Mouse (Mus musculus): ENCODE measurements around the gene Rgs3. TPM values are rescaled to one million over a fixed set of nuclear protein-coding genes. Genes with fewer than 3 reads are reported as not detected.
A peak's percentile ranks its signal among the peaks of the same experiment; 100 is the strongest.

The Rgs3 gene
- polyA plus RNA-seq, 1 experiment from 2014 or later, result 65.3 TPM

- H3K4me3 ChIP-seq, result peak overlapping the region; percentile 63
These were observed 115.7 kb downstream of the Rgs3 start for GRCm38 (mm10) chr4:62675394-62675793.

GRCm38 (mm10) chr4:62677047-62677737 is 117.5 kb downstream of the Rgs3 start:
- H3K4me3 ChIP-seq, result peak overlapping the region; percentile 63
- H3K27me3 ChIP-seq, result no peaks in the 10 kb centered on the region
- ATAC-seq (ENCODE audit: low FRiP score), result no peak
- H3K9me3 ChIP-seq, result no peaks in the 10 kb centered on the region
- 56% methylated on average over 10 of the region's 10 CpGs for WGBS
- peaks cover 12% of the 10 kb centered on the region for H3K36me3 ChIP-seq
- peak overlapping the region; percentile 67 for H3K4me2 ChIP-seq
- H3K4me1 ChIP-seq (replicated peaks), result peaks cover 75% of the 10 kb centered on the region
- no peak overlapping the region for H3K27ac ChIP-seq
- peak overlapping the region; percentile 85 for H3K9ac ChIP-seq

More at GRCm38 (mm10) chr4:62675394-62675793, 115.7 kb downstream of the Rgs3 start:
- Histone ChIP-seq H3K4me2 (peak overlapping the region; percentile 67), H3K27me3 (no peaks in the 10 kb centered on the region), H3K4me1 (replicated peaks) (peaks cover 57% of the 10 kb centered on the region), H3K36me3 (0 out of 2 replicates have a peak, but pooled peaks cover 2% of the 10 kb centered on the region), H3K9ac (peak overlapping the region; percentile 85), H3K27ac (peak overlapping the region; percentile 81; the same call in 1 of the 2 replicates), H3K9me3 (no peaks in the 10 kb centered on the region)
- no peak for ATAC-seq (ENCODE audit: low FRiP score)
- 81% methylated on average over 2 of the region's 2 CpGs for WGBS

DNA sequence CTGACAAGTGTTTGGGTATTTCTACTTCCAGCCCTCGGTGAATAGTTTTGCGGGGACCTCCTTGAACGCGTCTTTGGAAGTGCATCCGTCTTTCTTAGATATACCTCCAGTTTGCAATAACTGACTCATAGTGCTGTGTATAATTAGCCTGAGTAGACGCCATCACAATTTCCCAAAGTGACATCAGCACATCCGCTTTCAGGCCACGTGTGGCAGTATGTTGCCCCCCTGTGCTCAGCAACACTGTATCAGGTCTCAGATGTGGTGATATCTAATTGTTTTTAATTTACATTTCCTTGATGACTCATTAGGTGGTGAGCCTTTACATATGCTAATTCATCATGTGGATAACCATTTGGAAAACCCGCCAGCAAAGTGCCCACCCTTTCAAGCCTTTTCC is 119.5 kb downstream of the Rgs3 start:
- ATAC-seq (ENCODE audit: low FRiP score), result 0 out of 2 replicates have a peak, but pooled peaks have one; percentile 2
- H3K4me3 ChIP-seq, result no peak overlapping the region
- H3K36me3 ChIP-seq, result peaks cover 20% of the 10 kb centered on the region
- H3K4me2 ChIP-seq, result no peak overlapping the region
- no peaks in the 10 kb centered on the region for H3K27me3 ChIP-seq
- H3K4me1 ChIP-seq (replicated peaks), result peaks cover 77% of the 10 kb centered on the region
- H3K9ac ChIP-seq, result no peak overlapping the region
- H3K27ac ChIP-seq, result no peak overlapping the region
- WGBS, result 72% methylated on average over 9 of the region's 9 CpGs
- H3K9me3 ChIP-seq, result no peaks in the 10 kb centered on the region

- H3K4me1 ChIP-seq (replicated peaks), result peaks cover 77% of the 10 kb centered on the region
- 88% methylated on average over 11 of the region's 11 CpGs for WGBS
These were observed 121.8 kb downstream of the Rgs3 start for GRCm38 (mm10) chr4:62681467-62681866.

GRCm38 (mm10) chr4:62682371-62682770 is 122.7 kb downstream of the Rgs3 start:
- Histone ChIP-seq H3K27me3 (no peaks in the 10 kb centered on the region), H3K27ac (no peak overlapping the region), H3K4me2 (no peak overlapping the region), H3K4me3 (no peak overlapping the region), H3K4me1 (replicated peaks) (peaks cover 74% of the 10 kb centered on the region), H3K9me3 (no peaks in the 10 kb centered on the region), H3K9ac (no peak overlapping the region), H3K36me3 (peaks cover 20% of the 10 kb centered on the region)
- no peak for ATAC-seq (ENCODE audit: low FRiP score)
- 91% methylated on average over 8 of the region's 8 CpGs for WGBS

More at GRCm38 (mm10) chr4:62681467-62681866, 121.8 kb downstream of the Rgs3 start:
- no peaks in the 10 kb centered on the region for H3K27me3 ChIP-seq
- peaks cover 20% of the 10 kb centered on the region for H3K36me3 ChIP-seq
- no peak overlapping the region for H3K4me2 ChIP-seq
- H3K9me3 ChIP-seq, result no peaks in the 10 kb centered on the region
- no peak overlapping the region for H3K27ac ChIP-seq
- 0 out of 2 replicates have a peak overlapping the region, but pooled peaks have one; percentile 1 for H3K9ac ChIP-seq
- H3K4me3 ChIP-seq, result no peak overlapping the region
- ATAC-seq (ENCODE audit: low FRiP score), result no peak

DNA sequence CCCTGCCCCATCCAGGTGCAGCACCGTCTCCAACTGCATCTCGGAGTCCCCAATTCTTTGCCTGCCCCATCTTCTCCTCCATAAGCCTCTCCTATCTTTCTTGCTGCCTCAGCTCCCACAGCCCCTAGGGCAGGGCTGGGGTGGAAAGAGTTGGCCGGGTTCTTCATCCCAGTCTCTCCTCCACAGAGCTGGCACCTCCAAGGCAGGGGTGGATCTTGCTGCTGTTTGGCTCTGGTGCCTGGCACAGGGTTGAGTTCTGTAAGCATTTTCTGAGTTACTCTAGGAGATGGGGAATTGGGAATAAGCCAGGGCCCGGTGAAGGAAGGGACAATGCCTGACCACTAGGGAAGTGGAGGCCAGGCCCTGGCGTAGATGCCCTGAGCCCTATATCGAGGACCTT is 123.5 kb downstream of the Rgs3 start:
- H3K4me2 ChIP-seq, result no peak overlapping the region
- H3K9me3 ChIP-seq, result no peaks in the 10 kb centered on the region
- ATAC-seq (ENCODE audit: low FRiP score), result no peak
- whole genome bisulfite sequencing, result 91% methylated on average over 6 of the region's 6 CpGs
- no peak overlapping the region for H3K27ac ChIP-seq
- peaks cover 22% of the 10 kb centered on the region for H3K36me3 ChIP-seq
- H3K4me3 ChIP-seq, result no peak overlapping the region
- H3K9ac ChIP-seq, result 0 out of 2 replicates have a peak overlapping the region, but pooled peaks have one; percentile 24
- peaks cover 74% of the 10 kb centered on the region for H3K4me1 ChIP-seq (replicated peaks)
- no peaks in the 10 kb centered on the region for H3K27me3 ChIP-seq

- no peak overlapping the region for H3K4me2 ChIP-seq
- H3K27me3 ChIP-seq, result no peaks in the 10 kb centered on the region
- no peak overlapping the region; the same call in 1 of the 2 replicates for H3K27ac ChIP-seq
- H3K4me1 ChIP-seq (replicated peaks), result peaks cover 65% of the 10 kb centered on the region
- no peak overlapping the region for H3K4me3 ChIP-seq
- no peaks in the 10 kb centered on the region for H3K9me3 ChIP-seq
- H3K36me3 ChIP-seq, result peaks cover 24% of the 10 kb centered on the region
- H3K9ac ChIP-seq, result no peak overlapping the region
- no peak for ATAC-seq (ENCODE audit: low FRiP score)
- 89% methylated on average over 3 of the region's 3 CpGs for WGBS
These were observed 124.7 kb downstream of the Rgs3 start for GRCm38 (mm10) chr4:62684351-62684750.

DNA sequence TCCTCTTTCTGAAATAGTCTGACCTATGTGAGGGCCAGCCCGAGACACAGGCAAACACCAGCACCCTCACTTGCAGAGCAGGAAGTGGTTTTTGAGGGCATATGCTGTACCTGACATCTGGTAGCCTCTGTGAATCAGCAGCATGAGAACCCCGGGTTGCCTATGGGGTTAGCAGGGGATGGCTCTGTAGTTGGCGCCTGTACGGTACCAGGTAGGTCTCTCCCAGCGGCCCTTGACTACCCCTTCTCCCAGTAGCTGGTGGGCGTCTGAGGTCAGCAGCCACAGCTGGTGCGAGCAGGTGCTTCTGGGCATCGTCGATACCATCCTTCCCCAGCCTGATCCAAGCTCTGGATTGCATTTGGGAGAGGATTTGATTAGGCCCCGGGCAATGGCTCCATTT is 125.6 kb downstream of the Rgs3 start:
- Histone ChIP-seq H3K9ac (0 out of 2 replicates have a peak overlapping the region, but pooled peaks have one; percentile 39), H3K27ac (no peak overlapping the region; the same call in 1 of the 2 replicates), H3K9me3 (no peaks in the 10 kb centered on the region), H3K36me3 (peaks cover 23% of the 10 kb centered on the region), H3K27me3 (no peaks in the 10 kb centered on the region), H3K4me3 (no peak overlapping the region), H3K4me2 (no peak overlapping the region), H3K4me1 (replicated peaks) (peaks cover 62% of the 10 kb centered on the region)
- no peak for ATAC-seq (ENCODE audit: low FRiP score)
- WGBS, result 69% methylated on average over 10 of the region's 10 CpGs

GRCm38 (mm10) chr4:62686769-62687168 is 127.1 kb downstream of the Rgs3 start:
- Histone ChIP-seq H3K27ac (no peak overlapping the region), H3K9ac (no peak overlapping the region), H3K4me2 (no peak overlapping the region), H3K36me3 (peaks cover 27% of the 10 kb centered on the region), H3K4me1 (replicated peaks) (peaks cover 51% of the 10 kb centered on the region), H3K9me3 (no peaks in the 10 kb centered on the region), H3K4me3 (no peak overlapping the region), H3K27me3 (no peaks in the 10 kb centered on the region)
- WGBS, result 17% methylated on average over 1 of the region's 1 CpGs
- no peak for ATAC-seq (ENCODE audit: low FRiP score)

- H3K9me3 ChIP-seq, result no peaks in the 10 kb centered on the region
- no peak for ATAC-seq (ENCODE audit: low FRiP score)
- H3K27ac ChIP-seq, result no peak overlapping the region
- H3K36me3 ChIP-seq, result peaks cover 32% of the 10 kb centered on the region
- peaks cover 45% of the 10 kb centered on the region for H3K4me1 ChIP-seq (replicated peaks)
- H3K4me3 ChIP-seq, result no peak overlapping the region
- no peak overlapping the region for H3K9ac ChIP-seq
- 68% methylated on average over 5 of the region's 5 CpGs for WGBS
- no peaks in the 10 kb centered on the region for H3K27me3 ChIP-seq
- H3K4me2 ChIP-seq, result no peak overlapping the region
These were observed 128.5 kb downstream of the Rgs3 start for GRCm38 (mm10) chr4:62688142-62688541.

GRCm38 (mm10) chr4:62690997-62691396 is 131.3 kb downstream of the Rgs3 start:
- no peak overlapping the region for H3K9ac ChIP-seq
- WGBS, result 81% methylated on average over 4 of the region's 4 CpGs
- no peak for ATAC-seq (ENCODE audit: low FRiP score)
- H3K4me2 ChIP-seq, result no peak overlapping the region
- H3K27me3 ChIP-seq, result no peaks in the 10 kb centered on the region
- H3K27ac ChIP-seq, result no peak overlapping the region
- no peak overlapping the region for H3K4me3 ChIP-seq
- peaks cover 46% of the 10 kb centered on the region for H3K36me3 ChIP-seq
- peaks cover 53% of the 10 kb centered on the region for H3K4me1 ChIP-seq (replicated peaks)
- H3K9me3 ChIP-seq, result no peaks in the 10 kb centered on the region

DNA sequence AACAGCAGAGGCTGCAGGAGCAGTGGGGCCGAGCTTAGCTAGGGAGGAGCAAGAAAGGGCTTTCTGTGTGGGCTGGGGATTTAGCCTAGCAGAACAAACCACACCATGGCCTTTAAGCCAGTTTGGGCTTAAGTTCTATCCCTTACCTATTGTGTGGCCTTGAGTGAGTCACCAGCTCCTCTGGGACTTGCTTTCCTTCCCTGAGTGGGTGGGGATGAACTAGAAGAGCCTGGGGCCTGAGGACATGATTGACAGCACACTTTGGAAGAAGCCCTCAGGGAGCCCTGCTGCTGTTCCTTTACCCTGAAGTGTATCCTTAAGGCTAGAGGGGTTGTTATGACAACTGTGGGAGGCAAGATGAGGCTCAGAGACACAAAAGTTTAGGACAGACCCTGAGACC is 132.0 kb downstream of the Rgs3 start:
- H3K4me3 ChIP-seq, result no peak overlapping the region
- 0 out of 2 replicates have a peak overlapping the region, but pooled peaks have one; percentile 40 for H3K27ac ChIP-seq
- H3K4me1 ChIP-seq (replicated peaks), result peaks cover 53% of the 10 kb centered on the region
- H3K4me2 ChIP-seq, result no peak overlapping the region
- no peak overlapping the region for H3K9ac ChIP-seq
- ATAC-seq (ENCODE audit: low FRiP score), result no peak
- H3K9me3 ChIP-seq, result no peaks in the 10 kb centered on the region
- H3K36me3 ChIP-seq, result peaks cover 46% of the 10 kb centered on the region
- no peaks in the 10 kb centered on the region for H3K27me3 ChIP-seq
- 70% methylated on average over 1 of the region's 1 CpGs for WGBS

- H3K9me3 ChIP-seq, result no peaks in the 10 kb centered on the region
- H3K27me3 ChIP-seq, result no peaks in the 10 kb centered on the region
- 49% methylated on average over 10 of the region's 10 CpGs for WGBS
- H3K4me3 ChIP-seq, result no peak overlapping the region
- H3K4me2 ChIP-seq, result no peak overlapping the region
- ATAC-seq (ENCODE audit: low FRiP score), result no peak
- H3K36me3 ChIP-seq, result peaks cover 42% of the 10 kb centered on the region
- H3K27ac ChIP-seq, result no peak overlapping the region
- peaks cover 57% of the 10 kb centered on the region for H3K4me1 ChIP-seq (replicated peaks)
- H3K9ac ChIP-seq, result no peak overlapping the region
These were observed 134.2 kb downstream of the Rgs3 start for GRCm38 (mm10) chr4:62693839-62694238.

All from hindbrain, embryonic 13.5 days (tissue).